Mouse (Mus musculus): ENCODE measurements around the gene Cdc25b. TPM values are rescaled to one million over a fixed set of nuclear protein-coding genes. Genes with fewer than 3 reads are reported as not detected.

Cdc25b gene
- total and polyA plus RNA-seq, 3 experiments: 11.6 to 24.0 (median 21.3) TPM

DNA sequence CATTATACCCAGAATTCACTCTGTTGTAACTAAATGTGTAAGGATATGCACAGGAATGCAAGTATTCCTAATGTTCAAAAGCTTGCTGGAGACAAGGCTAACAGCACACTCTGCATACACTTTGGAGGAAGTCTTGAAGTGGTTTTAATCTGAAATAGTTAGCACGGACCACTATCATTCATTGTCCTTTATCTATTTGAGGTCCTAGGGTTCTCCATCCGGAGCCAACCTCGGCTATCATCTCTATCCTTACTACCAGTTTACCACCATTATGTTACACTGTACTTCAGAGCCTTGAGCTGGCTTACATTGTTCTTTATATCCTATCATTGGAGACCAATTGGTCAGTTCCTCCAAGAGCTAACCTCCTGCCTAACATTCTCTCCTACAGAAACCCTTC is 40.5 kb downstream of the Cdc25b start:
- no peak for DNase-seq (ENCODE audit: extremely low read depth)
- Histone ChIP-seq H3K4me1 (ENCODE audit: control insufficient read depth in 1 of 2, insufficient read depth in 2 of 2) (peaks cover 6 to 12% of the 10 kb centered on the region in 2 experiments), H3K36me3 (replicated peaks in 1 of 2; ENCODE audit: control insufficient read depth in 1 of 2, insufficient read depth in 1 of 2, low read length in 1 of 2) (no peaks in the 10 kb centered on the region), H3K79me2 (replicated peaks; ENCODE audit: control insufficient read depth, extremely low read depth, insufficient read depth, poor library complexity, severe bottlenecking) (no peaks in the 10 kb centered on the region), H3K9me3 (replicated peaks; ENCODE audit: low read length) (no peaks in the 10 kb centered on the region), H3K4me3 (replicated peaks in 1 of 3; ENCODE audit: low read depth in 2 of 3, low read length in 2 of 3, poor library complexity in 1 of 3) (no peak overlapping the region), H3K27me3 (replicated peaks) (peaks cover 5% of the 10 kb centered on the region), H3K27ac (ENCODE audit: insufficient read depth, low read depth) (no peak overlapping the region), H3K9ac (ENCODE audit: insufficient read depth, low read depth) (no peak overlapping the region), H3K4me2 (ENCODE audit: insufficient read depth, low read depth, poor library complexity, severe bottlenecking) (no peak overlapping the region)
- dilution Hi-C loops (cut with MboI; ENCODE audit: extremely low pct_ligation_motif_present, extremely low pct_unique_long_range_greater_than_20kb, low sequenced_read_pairs): no loop called here
- in situ Hi-C loops (cut with MboI; ENCODE audit: low pct_ligation_motif_present, low pct_unique_long_range_greater_than_20kb, low sequenced_read_pairs): no loop called here
- TF ChIP-seq PAX5 (IDR thresholded peaks at IDR 0.05; ENCODE audit: low read length): no peak
- TF ChIP-seq UBTF (IDR thresholded peaks at IDR 0.05; ENCODE audit: low read depth, low read length): no peak
- no peak for TF ChIP-seq CHD2 (IDR thresholded peaks at IDR 0.05; ENCODE audit: low read length)
- no peak for TF ChIP-seq CTCF (conservative IDR thresholded peaks at IDR 0.05 in 1 of 2, IDR thresholded peaks at IDR 0.05 in 1 of 2; ENCODE audit: low read depth in 2 of 2, low read length in 2 of 2)

DNA sequence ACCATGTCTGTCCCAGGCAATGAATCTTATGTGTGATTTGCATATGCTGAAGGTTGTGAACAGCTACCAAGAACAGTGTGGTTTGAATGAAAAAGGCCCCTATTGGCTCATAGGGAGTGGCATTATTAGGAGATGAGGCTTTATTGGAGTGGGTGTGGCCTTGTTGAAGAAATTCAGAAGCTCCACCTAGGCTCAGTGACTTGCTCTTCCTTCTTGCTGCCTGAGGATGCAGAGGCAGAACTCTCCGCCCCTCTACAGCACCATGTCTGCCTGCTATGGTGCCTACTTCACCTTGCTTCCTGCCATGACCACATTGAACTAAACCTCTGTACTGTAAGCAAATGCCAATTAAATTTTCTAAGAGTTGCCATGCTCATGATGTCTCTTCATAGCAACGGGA is 45.8 kb downstream of the Cdc25b start:
- peaks cover 18 to 32% of the 10 kb centered on the region in 2 experiments for H3K4me1 ChIP-seq (ENCODE audit: control insufficient read depth in 1 of 2, insufficient read depth in 2 of 2)
- dilution Hi-C loops (cut with MboI; ENCODE audit: extremely low pct_ligation_motif_present, extremely low pct_unique_long_range_greater_than_20kb, low sequenced_read_pairs) (no loop called here), in situ Hi-C loops (cut with MboI; ENCODE audit: low pct_ligation_motif_present, low pct_unique_long_range_greater_than_20kb, low sequenced_read_pairs) (no loop called here)
- peaks cover 3% of the 10 kb centered on the region for H3K27me3 ChIP-seq (replicated peaks)
- 0 out of 2 replicates have a peak, but pooled peaks have one; percentile 20 for TF ChIP-seq TBP (conservative IDR thresholded peaks at IDR 0.05; ENCODE audit: low read depth, low read length)
- no peak for TF ChIP-seq SIN3A (IDR thresholded peaks at IDR 0.05; ENCODE audit: low read length)
- no peak for TF ChIP-seq ZKSCAN1 (IDR thresholded peaks at IDR 0.05; ENCODE audit: borderline replicate concordance, low read depth, low read length)
- TF ChIP-seq POLR2A (IDR thresholded peaks at IDR 0.05; ENCODE audit: low read depth, low read length): peak; percentile 51
- TF ChIP-seq GABPA (IDR thresholded peaks at IDR 0.05; ENCODE audit: insufficient replicate concordance, low read depth, low read length): no peak
- TF ChIP-seq NRF1 (IDR thresholded peaks at IDR 0.05; ENCODE audit: low read depth, low read length): no peak
- no peak for TF ChIP-seq USF1 (IDR thresholded peaks at IDR 0.05; ENCODE audit: low read depth, low read length)
- no peak for TF ChIP-seq MXI1 (IDR thresholded peaks at IDR 0.05; ENCODE audit: low read depth, low read length)
- H3K9ac ChIP-seq (ENCODE audit: insufficient read depth, low read depth): no peak overlapping the region
- peak; percentile 83 for DNase-seq (ENCODE audit: extremely low read depth)
- no peak overlapping the region for H3K4me2 ChIP-seq (ENCODE audit: insufficient read depth, low read depth, poor library complexity, severe bottlenecking)
- H3K79me2 ChIP-seq (replicated peaks; ENCODE audit: control insufficient read depth, extremely low read depth, insufficient read depth, poor library complexity, severe bottlenecking): peaks cover 9% of the 10 kb centered on the region; the same call in 1 of the 2 replicates
- peaks cover 0 to 16% of the 10 kb centered on the region in 2 experiments for H3K36me3 ChIP-seq (replicated peaks in 1 of 2; ENCODE audit: control insufficient read depth in 1 of 2, insufficient read depth in 1 of 2, low read length in 1 of 2)
- H3K9me3 ChIP-seq (replicated peaks; ENCODE audit: low read length): no peaks in the 10 kb centered on the region
- no peak overlapping the region for H3K27ac ChIP-seq (ENCODE audit: insufficient read depth, low read depth)
- peak overlapping the region in 1 of 3 experiments; percentile 91 for H3K4me3 ChIP-seq (replicated peaks in 1 of 3; ENCODE audit: low read depth in 2 of 3, low read length in 2 of 3, poor library complexity in 1 of 3)

DNA sequence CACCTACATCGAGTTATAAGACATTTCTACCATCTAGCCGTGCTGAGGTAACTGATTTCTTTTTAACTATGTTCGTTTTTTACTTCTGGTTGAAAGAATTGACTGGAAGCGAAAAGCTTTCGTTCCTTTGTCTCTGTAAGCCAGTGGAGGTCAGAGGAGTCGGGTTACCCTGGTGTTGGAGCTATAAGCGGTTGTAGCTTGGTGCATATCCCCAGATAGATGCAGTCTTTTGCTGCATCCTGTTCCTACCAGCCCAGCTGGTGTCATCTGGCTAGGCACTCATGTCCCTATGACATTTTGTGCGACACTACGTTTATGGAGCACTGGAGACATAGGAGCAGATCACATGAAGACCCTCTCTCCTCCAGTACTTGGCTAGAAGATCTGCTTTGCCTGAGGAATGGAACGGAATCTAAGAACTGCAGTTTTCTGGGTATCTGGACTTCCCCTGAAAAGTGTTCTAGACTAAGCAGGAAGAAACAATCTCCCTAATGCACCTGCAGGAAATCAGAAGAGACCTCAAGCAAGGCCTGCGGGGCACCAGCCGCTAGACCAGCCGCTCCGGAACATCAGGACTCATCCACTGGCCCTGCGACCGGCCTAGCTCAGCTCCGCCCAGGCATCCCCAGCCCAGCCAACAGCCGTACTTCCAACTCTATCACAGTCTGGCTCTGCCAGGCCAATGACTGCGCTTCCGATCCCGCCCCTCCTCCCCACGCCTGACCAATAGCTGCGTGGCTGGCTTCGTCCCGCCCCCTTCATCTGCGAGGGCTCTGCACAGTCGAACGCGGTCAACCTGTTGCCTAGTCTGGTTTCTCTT is 46.8 kb downstream of the Cdc25b start, which contains the start of gene Mavs:
Gene Mavs (plus strand): TSS at position 757 of the 820 bp plus-strand sequence.
- H3K4me2 ChIP-seq (ENCODE audit: insufficient read depth, low read depth, poor library complexity, severe bottlenecking): peak within 1 kb of the TSS; percentile 98
- peak within 1 kb of the TSS; percentile 66 to 91 (median 80) for H3K4me3 ChIP-seq (replicated peaks in 1 of 3; ENCODE audit: low read depth in 2 of 3, low read length in 2 of 3, poor library complexity in 1 of 3)
- no peaks in the 10 kb centered on the region for H3K27me3 ChIP-seq (replicated peaks)
- H3K27ac ChIP-seq (ENCODE audit: insufficient read depth, low read depth): peak within 1 kb of the TSS; percentile 87
- H3K79me2 ChIP-seq (replicated peaks; ENCODE audit: control insufficient read depth, extremely low read depth, insufficient read depth, poor library complexity, severe bottlenecking): peaks cover 9% of the 10 kb centered on the region; the same call in 1 of the 2 replicates
- in situ Hi-C loops (cut with MboI; ENCODE audit: low pct_ligation_motif_present, low pct_unique_long_range_greater_than_20kb, low sequenced_read_pairs) (no loop called here), dilution Hi-C loops (cut with MboI; ENCODE audit: extremely low pct_ligation_motif_present, extremely low pct_unique_long_range_greater_than_20kb, low sequenced_read_pairs) (no loop called here)
- peak; percentile 96 for DNase-seq (ENCODE audit: extremely low read depth)
- peaks cover 18 to 34% of the 10 kb centered on the region in 2 experiments for H3K4me1 ChIP-seq (ENCODE audit: control insufficient read depth in 1 of 2, insufficient read depth in 2 of 2)
- peak within 1 kb of the TSS; percentile 81 for H3K9ac ChIP-seq (ENCODE audit: insufficient read depth, low read depth)
- no peaks in the 10 kb centered on the region for H3K9me3 ChIP-seq (replicated peaks; ENCODE audit: low read length)
- H3K36me3 ChIP-seq (replicated peaks in 1 of 2; ENCODE audit: control insufficient read depth in 1 of 2, insufficient read depth in 1 of 2, low read length in 1 of 2): peaks cover 0 to 25% of the 10 kb centered on the region in 2 experiments
- TF ChIP-seq HCFC1 (IDR thresholded peaks at IDR 0.05; ENCODE audit: low read depth, low read length) (peak; percentile 55), E2F4 (IDR thresholded peaks at IDR 0.05; ENCODE audit: insufficient replicate concordance, low read depth, low read length) (no peak), RCOR1 (conservative IDR thresholded peaks at IDR 0.05; ENCODE audit: low read depth, low read length) (no peak), ZC3H11A (IDR thresholded peaks at IDR 0.05; ENCODE audit: low read depth, low read length) (no peak), MAX (IDR thresholded peaks at IDR 0.05; ENCODE audit: low read length) (0 out of 2 replicates have a peak, but pooled peaks have one; percentile 34), TBP (conservative IDR thresholded peaks at IDR 0.05; ENCODE audit: low read depth, low read length) (peak; percentile 85), MEF2A (IDR thresholded peaks at IDR 0.05; ENCODE audit: borderline replicate concordance, low read depth, low read length) (no peak), MYC (IDR thresholded peaks at IDR 0.05; ENCODE audit: low read depth, low read length) (no peak), JUN (IDR thresholded peaks at IDR 0.05; ENCODE audit: insufficient read depth, low read depth, low read length) (no peak), RAD21 (IDR thresholded peaks at IDR 0.05; ENCODE audit: low read depth, low read length) (no peak), KAT2A (IDR thresholded peaks at IDR 0.05; ENCODE audit: insufficient replicate concordance, low read length) (no peak), SIN3A (IDR thresholded peaks at IDR 0.05; ENCODE audit: low read length) (no peak; the same call in 1 of the 2 replicates), CTCF (conservative IDR thresholded peaks at IDR 0.05 in 1 of 2, IDR thresholded peaks at IDR 0.05 in 1 of 2; ENCODE audit: low read depth in 2 of 2, low read length in 2 of 2) (no peak), POLR2AphosphoS2 (IDR thresholded peaks at IDR 0.05; ENCODE audit: low read depth, low read length) (no peak), ELF1 (IDR thresholded peaks at IDR 0.05; ENCODE audit: low read depth, low read length) (peak; percentile 72)
